Mouse (Mus musculus) forebrain, postnatal 0 days (tissue): ENCODE data around the gene Gpr3. TPM values are rescaled to one million over a fixed set of nuclear protein-coding genes. Genes with fewer than 3 reads are reported as not detected.

Experiments
- ATAC-seq: fragments of 200-750 bp; cut with Nextera tagmentation; 2 replicates; pipeline ENCODE4 v1.8.0; 2017; ENCODE audit warnings: mild to moderate bottlenecking, moderate library complexity
- DNase-seq: peaks from one replicate; pipeline ENCODE4 v3.0.0-alpha.2; 2015
- H3K27ac ChIP-seq: fragments of 300-500 bp; sonication (generic); 2 replicates; pipeline ENCODE4 v1.5.1; 2014; ENCODE audit warnings: low read depth, mild to moderate bottlenecking, antibody characterized with exemption, low read length, moderate library complexity, mixed read lengths
- H3K27me3 ChIP-seq: fragments of 300-500 bp; sonication (generic); 2 replicates; pipeline ENCODE4 v1.6.1; 2014; ENCODE audit warnings: mild to moderate bottlenecking, low read length, mixed read lengths; ENCODE audit not compliant: insufficient read depth
- H3K36me3 ChIP-seq: fragments of 300-500 bp; sonication (generic); 2 replicates; pipeline ENCODE4 v1.6.1; 2014; ENCODE audit warnings: mild to moderate bottlenecking, moderate library complexity; ENCODE audit not compliant: insufficient read depth
- H3K4me1 ChIP-seq: fragments of 300-500 bp; sonication (generic); 2 replicates; pipeline ENCODE4 v1.6.1; 2014; ENCODE audit warnings: antibody characterized with exemption; ENCODE audit not compliant: insufficient read depth
- H3K4me2 ChIP-seq: fragments of 300-500 bp; sonication (generic); 2 replicates; pipeline ENCODE4 v1.6.1; 2014; ENCODE audit warnings: low read depth, mild to moderate bottlenecking, moderate library complexity
- H3K4me3 ChIP-seq: fragments of 300-500 bp; sonication (generic); 2 replicates; pipeline ENCODE4 v1.5.1; 2014; ENCODE audit warnings: low read depth, low read length, mixed read lengths
- H3K9ac ChIP-seq: fragments of 300-500 bp; sonication (generic); 2 replicates; pipeline ENCODE4 v1.6.1; 2014; ENCODE audit warnings: mild to moderate bottlenecking
- H3K9me3 ChIP-seq: fragments of 300-500 bp; sonication (generic); 2 replicates; pipeline ENCODE4 v1.6.1; 2016; ENCODE audit warnings: low read length
- CTCF ChIP-seq: sonication (generic); IDR thresholded peaks from 2 replicates; pipeline ENCODE4 v1.5.1; 2016; ENCODE audit warnings: antibody characterized with exemption, control low read depth, low read depth
- WGBS: fragments of 180-500 bp; shearing (Covaris S2); extraction: QIAGEN DNeasy Blood & Tissue Kit; methylation state at CpG from one replicate; pipeline ENCODE4 v1.1.7; 2014; 5-methylcytosine and 5-hydroxymethylcytosine counted together
- polyA plus RNA-seq: library from polyadenylated mRNA; unstranded; fragments of >200 nt; fragmentation: Nextera tagmentation; extraction: Ambion mirVana; gene quantifications from 2 replicates; pipeline ENCODE4 v1.2.1, GENCODE M21; 2015
- total RNA-seq: library from RNA; depleted of rRNA; stranded (reverse); fragments of >200 nt; gene quantifications from 2 replicates; pipeline ENCODE4 v1.2.3, GENCODE M21; 2014

Gpr3 gene
- total and polyA plus RNA-seq, 2 experiments from 2014 or later = 2.2 to 2.7 TPM

GRCm38 (mm10) chr4:133220656-133221055, 8.3 kb upstream of the Gpr3 start:
- no peak for DNase-seq
- H3K27me3 ChIP-seq = 0 out of 2 replicates have a peak, but pooled peaks cover 2% of the 10 kb centered on the region
- no peaks in the 10 kb centered on the region for H3K9me3 ChIP-seq
- 0 out of 2 replicates have a peak overlapping the region, but pooled peaks have one; percentile 28 for H3K9ac ChIP-seq
- H3K27ac ChIP-seq = no peak overlapping the region
- H3K4me1 ChIP-seq = 0 out of 2 replicates have a peak, but pooled peaks cover 4% of the 10 kb centered on the region
- H3K4me2 ChIP-seq = peak overlapping the region; percentile 47
- no peak for ATAC-seq
- peak overlapping the region; percentile 18 for H3K4me3 ChIP-seq
- H3K36me3 ChIP-seq = no peaks in the 10 kb centered on the region
- no peak for TF ChIP-seq CTCF
- 7% methylated on average over 25 of the region's 25 CpGs for WGBS

GRCm38 (mm10) chr4:133218745-133219144, 6.4 kb upstream of the Gpr3 start:
- no peaks in the 10 kb centered on the region for H3K36me3 ChIP-seq
- ATAC-seq (no peak), DNase-seq (no peak)
- WGBS = 93% methylated on average over 3 of the region's 3 CpGs
- H3K27ac ChIP-seq = no peak overlapping the region
- H3K9ac ChIP-seq = no peak overlapping the region
- no peak for TF ChIP-seq CTCF
- H3K9me3 ChIP-seq = no peaks in the 10 kb centered on the region
- no peak overlapping the region for H3K4me2 ChIP-seq
- no peak overlapping the region for H3K4me3 ChIP-seq
- 0 out of 2 replicates have a peak, but pooled peaks cover 2% of the 10 kb centered on the region for H3K27me3 ChIP-seq
- 0 out of 2 replicates have a peak, but pooled peaks cover 4% of the 10 kb centered on the region for H3K4me1 ChIP-seq

- no peak overlapping the region for H3K27ac ChIP-seq
- no peak overlapping the region for H3K4me2 ChIP-seq
- DNase-seq (peak; percentile 76), ATAC-seq (no peak)
- no peaks in the 10 kb centered on the region for H3K36me3 ChIP-seq
- TF ChIP-seq CTCF = peak; percentile 96
- peaks cover 11% of the 10 kb centered on the region; the same call in 1 of the 2 replicates for H3K27me3 ChIP-seq
- peaks cover 7% of the 10 kb centered on the region; the same call in 1 of the 2 replicates for H3K4me1 ChIP-seq
- 3% methylated on average over 5 of the region's 5 CpGs for WGBS
- no peaks in the 10 kb centered on the region for H3K9me3 ChIP-seq
- no peak overlapping the region for H3K4me3 ChIP-seq
- H3K9ac ChIP-seq = no peak overlapping the region
These were observed 5.3 kb upstream of the Gpr3 start for GRCm38 (mm10) chr4:133217641-133218040.

GRCm38 (mm10) chr4:133213661-133214060, 1.3 kb upstream of the Gpr3 start:
- DNase-seq = no peak
- Histone ChIP-seq H3K4me2 (peak overlapping the region; percentile 99), H3K27ac (no peak overlapping the region), H3K36me3 (no peaks in the 10 kb centered on the region), H3K9me3 (no peaks in the 10 kb centered on the region), H3K27me3 (peaks cover 8% of the 10 kb centered on the region; the same call in 1 of the 2 replicates), H3K4me3 (no peak overlapping the region), H3K9ac (no peak overlapping the region), H3K4me1 (peaks cover 8% of the 10 kb centered on the region; the same call in 1 of the 2 replicates)
- ATAC-seq = no peak
- no peak for TF ChIP-seq CTCF
- 18% methylated on average over 10 of the region's 10 CpGs for WGBS

- ATAC-seq (no peak), DNase-seq (peak; percentile 39)
- Histone ChIP-seq H3K36me3 (no peaks in the 10 kb centered on the region), H3K9ac (0 out of 2 replicates have a peak overlapping the region, but pooled peaks have one; percentile 72), H3K27ac (no peak overlapping the region), H3K4me3 (peak overlapping the region; percentile 71), H3K9me3 (no peaks in the 10 kb centered on the region), H3K4me1 (peaks cover 8% of the 10 kb centered on the region; the same call in 1 of the 2 replicates), H3K27me3 (peaks cover 8% of the 10 kb centered on the region; the same call in 1 of the 2 replicates), H3K4me2 (peak overlapping the region; percentile 99)
- 3% methylated on average over 9 of the region's 9 CpGs for WGBS
- TF ChIP-seq CTCF = peak; percentile 27; the same call in 1 of the 2 replicates
These were observed 893 bp upstream of the Gpr3 start for GRCm38 (mm10) chr4:133213268-133213590.

- 2% methylated on average over 44 of the region's 44 CpGs for WGBS
- H3K4me3 ChIP-seq = peak overlapping the region; percentile 71
- TF ChIP-seq CTCF = peak; percentile 42; the same call in 1 of the 2 replicates
- H3K4me1 ChIP-seq = peaks cover 8% of the 10 kb centered on the region; the same call in 1 of the 2 replicates
- peak; percentile 87 for DNase-seq
- H3K27ac ChIP-seq = no peak overlapping the region
- no peaks in the 10 kb centered on the region for H3K9me3 ChIP-seq
- H3K27me3 ChIP-seq = peaks cover 8% of the 10 kb centered on the region; the same call in 1 of the 2 replicates
- peak overlapping the region; percentile 72 for H3K9ac ChIP-seq
- H3K4me2 ChIP-seq = peak overlapping the region; percentile 99
- ATAC-seq = peak; percentile 92
- no peaks in the 10 kb centered on the region for H3K36me3 ChIP-seq
These were observed 379 bp upstream of the Gpr3 start for GRCm38 (mm10) chr4:133212562-133213267.

GRCm38 (mm10) chr4:133210788-133211390, 1.4 kb downstream of the Gpr3 start:
- 91% methylated on average over 19 of the region's 19 CpGs for WGBS
- Histone ChIP-seq H3K9me3 (no peaks in the 10 kb centered on the region), H3K4me3 (no peak overlapping the region), H3K4me1 (peaks cover 8% of the 10 kb centered on the region; the same call in 1 of the 2 replicates), H3K27ac (no peak overlapping the region), H3K4me2 (no peak overlapping the region), H3K9ac (no peak overlapping the region), H3K36me3 (no peaks in the 10 kb centered on the region), H3K27me3 (peaks cover 8% of the 10 kb centered on the region; the same call in 1 of the 2 replicates)
- DNase-seq (no peak), ATAC-seq (no peak)
- TF ChIP-seq CTCF = no peak
